Mouse (Mus musculus) megakaryocyte, adult 5-6 weeks (primary cell): Measurements from ENCODE around the gene Gm28048. TPM values are rescaled to one million over a fixed set of nuclear protein-coding genes. Genes with fewer than 3 reads are reported as not detected.

Experiments used
- ATAC-seq: 2 replicates; pipeline ENCODE4 v1.8.0; 2016; ENCODE audit warnings: mild to moderate bottlenecking, inconsistent platforms; ENCODE audit not compliant: poor library complexity, severe bottlenecking
- total RNA-seq, 2 experiments: library from RNA; stranded (forward) in 1 of 2; stranded (reverse) in 1 of 2; fragments of 153-499, 151-499 nt in 1 of 2; fragments of 221-1000, 200-1000 nt in 1 of 2; gene quantifications; 2 replicates each; pipeline versions ENCODE4 v1.2.3 to v1.2.4; 2015 to 2017

The Gm28048 gene
- total RNA-seq, 2 experiments from 2014 or later = 31.5 to 62.6 TPM

DNA sequence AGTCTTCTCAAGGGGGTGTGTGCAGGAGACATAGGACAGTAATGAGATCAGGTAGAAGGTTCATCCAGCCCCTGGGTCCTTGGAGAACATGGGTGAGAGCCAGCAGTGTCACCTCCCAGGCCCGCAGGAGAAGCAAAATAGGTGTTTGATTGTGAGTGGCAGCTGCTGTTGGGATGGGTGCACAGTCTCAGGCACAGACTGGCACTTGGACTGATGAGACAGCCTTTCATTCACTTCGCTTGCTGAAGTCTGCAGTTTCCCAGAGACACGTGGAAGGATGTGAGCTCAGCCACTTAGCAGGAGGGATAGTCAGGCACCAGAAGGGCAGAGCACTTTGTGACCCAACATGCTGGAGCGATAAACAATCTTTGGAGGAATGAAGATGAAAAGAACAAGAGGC is 118.3 kb downstream of the Gm28048 start:
- ATAC-seq = no peak

GRCm38 (mm10) chr11:22861315-22861714 is 120.6 kb downstream of the Gm28048 start:
- no peak for ATAC-seq

- ATAC-seq = peak; percentile 20
Observed at GRCm38 (mm10) chr11:22860335-22861227, 121.3 kb downstream of the Gm28048 start, which contains the start of gene B3gnt2. Gene B3gnt2 (minus strand): TSS chr11:22860961.

GRCm38 (mm10) chr11:22859633-22860334 is 122.1 kb downstream of the Gm28048 start:
- ATAC-seq = peak; percentile 63

DNA sequence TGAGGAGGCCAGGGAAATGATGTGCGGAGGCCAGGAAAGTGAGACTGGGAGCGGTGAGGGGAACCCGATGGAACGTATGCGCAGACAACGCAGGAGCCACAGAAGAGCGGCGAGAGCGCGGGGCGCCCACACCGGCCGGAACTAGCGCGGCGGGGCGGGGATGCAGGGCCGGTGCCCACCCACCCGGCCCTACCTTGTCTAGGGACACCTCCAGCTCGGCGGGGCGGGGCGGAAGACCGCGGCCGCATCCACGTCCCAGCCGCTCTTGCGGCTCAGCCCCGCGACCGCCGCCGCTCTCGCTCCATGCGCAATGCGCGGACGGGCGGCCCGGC is 122.6 kb downstream of the Gm28048 start:
- no peak for ATAC-seq

DNA sequence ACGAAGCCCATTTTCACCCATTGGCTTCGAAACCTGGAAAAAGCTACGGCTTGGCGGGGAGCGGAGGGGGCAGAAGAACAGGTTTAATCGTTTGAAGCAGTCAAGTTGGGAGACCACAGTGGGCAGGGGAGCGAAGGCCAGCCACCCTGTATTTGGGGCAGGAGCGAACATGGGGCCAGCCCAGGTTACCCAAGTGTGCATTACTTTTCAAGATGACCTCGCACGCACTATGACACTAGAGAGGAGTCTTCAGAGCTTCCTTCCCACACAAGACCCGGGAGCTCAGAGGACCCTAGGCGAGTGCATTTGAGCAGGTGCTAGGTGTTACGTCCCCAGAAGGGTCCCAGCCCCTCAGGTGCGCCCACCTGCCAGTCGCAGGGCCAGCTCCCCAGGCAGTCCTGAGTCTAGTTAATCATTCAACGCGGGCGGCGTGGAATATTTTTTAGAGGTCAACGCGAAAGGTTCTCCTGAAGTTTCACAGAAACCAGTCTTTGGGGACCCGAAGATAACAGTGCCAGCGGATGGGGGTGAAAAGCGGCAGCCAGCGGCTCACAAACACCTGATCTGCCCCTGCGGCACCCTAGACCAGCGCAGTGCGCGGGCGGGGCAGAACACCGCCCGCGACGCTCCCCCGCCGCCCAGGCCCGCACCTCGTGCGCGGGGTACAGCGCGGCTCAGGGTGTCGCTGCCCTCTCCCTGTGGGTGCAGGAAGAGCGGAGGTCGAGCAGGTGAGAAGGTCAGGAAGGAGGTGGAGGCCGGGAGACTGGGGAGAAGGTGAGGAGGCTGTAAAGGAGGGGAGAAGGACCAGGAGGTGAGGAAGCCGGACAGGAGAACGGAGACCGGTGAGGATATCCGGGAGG is 123.2 kb downstream of the Gm28048 start:
- peak; percentile 16 for ATAC-seq

GRCm38 (mm10) chr11:22857705-22858440 is 124.0 kb downstream of the Gm28048 start:
- ATAC-seq = peak; percentile 41

DNA sequence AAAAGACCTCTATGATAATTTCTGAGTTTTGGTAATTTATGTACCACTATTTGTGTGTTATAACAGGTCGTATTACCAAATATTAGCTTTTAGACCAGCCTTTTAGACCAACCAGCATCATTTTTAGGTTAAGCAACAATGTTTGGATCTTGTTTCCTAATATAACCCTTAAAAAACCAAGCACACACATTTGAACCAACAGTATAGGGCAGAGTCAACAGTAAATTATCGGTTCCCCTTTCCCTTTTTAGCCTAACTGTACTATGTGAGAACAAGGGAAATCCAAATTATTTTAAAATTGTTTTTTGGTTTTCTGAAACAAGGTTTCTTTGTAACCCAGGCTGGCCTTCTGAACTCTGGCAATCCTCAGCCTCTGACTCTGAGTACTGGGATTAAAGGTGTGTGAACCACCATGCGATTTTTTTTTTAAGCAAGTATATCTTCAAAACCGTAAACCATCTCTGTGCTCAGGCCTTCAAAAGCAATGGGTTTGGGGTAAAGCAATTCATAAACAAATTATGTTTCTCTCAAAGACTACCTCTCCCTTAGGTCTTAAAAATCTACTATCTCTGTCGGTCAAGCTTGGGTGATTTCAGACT is 124.7 kb downstream of the Gm28048 start:
- ATAC-seq = no peak

DNA sequence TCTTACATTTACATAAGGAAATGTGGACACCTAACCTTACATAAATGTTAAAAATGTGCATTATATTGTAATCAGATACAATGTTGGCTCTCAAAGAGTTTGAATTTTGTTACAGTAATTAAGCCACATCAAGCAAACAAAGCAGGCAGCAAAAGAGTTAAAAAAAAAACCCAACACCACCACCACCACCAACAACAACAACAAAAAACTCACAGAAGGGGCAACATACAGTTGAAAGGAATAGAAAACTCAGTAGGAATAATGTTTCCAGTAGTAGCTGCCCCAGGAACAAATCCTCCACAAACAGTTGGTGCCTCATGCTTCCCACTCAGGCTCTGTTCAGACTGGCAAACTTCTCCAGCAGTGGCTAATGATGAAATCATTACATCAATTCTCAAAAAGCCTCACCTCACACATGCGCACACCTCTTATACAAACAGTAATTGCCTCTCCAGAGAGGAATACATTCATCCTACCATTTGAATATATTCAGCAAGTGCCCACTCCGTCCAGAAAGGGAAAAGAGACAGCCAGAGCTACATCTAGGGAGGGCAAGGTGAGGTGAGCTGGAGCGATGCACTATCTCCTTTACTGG is 125.4 kb downstream of the Gm28048 start:
- ATAC-seq = no peak

DNA sequence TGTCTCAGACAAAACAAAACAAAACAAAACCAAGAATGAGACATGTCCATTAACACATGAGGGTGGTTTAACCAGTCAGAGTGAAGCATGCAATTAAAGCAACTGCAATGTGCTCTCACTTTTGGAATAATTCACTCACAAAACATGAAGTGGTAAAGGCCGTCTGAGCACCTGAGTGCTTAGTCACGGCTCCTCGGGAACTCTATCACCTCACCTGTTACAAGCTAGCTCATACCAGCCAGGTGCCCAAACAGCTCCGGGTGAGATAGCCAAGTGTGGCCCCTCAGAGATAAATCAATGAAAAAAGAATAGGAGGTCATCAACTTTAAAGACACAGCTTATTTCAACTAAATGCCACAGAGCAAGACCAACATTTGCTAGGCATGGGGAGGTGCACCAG is 127.3 kb downstream of the Gm28048 start:
- ATAC-seq = no peak

GRCm38 (mm10) chr11:22853477-22854157 is 128.3 kb downstream of the Gm28048 start:
- ATAC-seq = peak; percentile 25

- ATAC-seq = no peak
Observed at GRCm38 (mm10) chr11:22852510-22852909, 129.4 kb downstream of the Gm28048 start.

- peak; percentile 48 for ATAC-seq
Observed at GRCm38 (mm10) chr11:22851416-22851815, 130.5 kb downstream of the Gm28048 start.

DNA sequence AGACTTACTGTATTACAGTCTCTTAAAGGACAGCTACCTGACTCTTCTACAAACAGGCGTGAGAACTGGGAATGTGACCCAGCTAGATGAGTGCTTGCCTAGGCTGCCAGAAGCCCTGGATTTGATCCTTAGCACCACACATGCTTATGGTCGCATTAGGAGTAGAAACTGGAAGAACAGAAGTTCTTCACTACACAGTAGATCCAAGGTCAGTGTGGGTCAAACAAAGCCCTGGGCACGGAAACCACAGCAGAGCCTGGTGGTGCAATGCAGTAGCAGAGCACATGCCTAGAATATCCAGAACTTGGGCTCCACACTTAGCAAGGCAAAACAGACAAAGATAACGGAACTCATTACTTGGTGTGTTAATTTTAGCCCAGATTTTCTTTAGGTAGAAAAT is 131.8 kb downstream of the Gm28048 start:
- ATAC-seq = peak; percentile 53

DNA sequence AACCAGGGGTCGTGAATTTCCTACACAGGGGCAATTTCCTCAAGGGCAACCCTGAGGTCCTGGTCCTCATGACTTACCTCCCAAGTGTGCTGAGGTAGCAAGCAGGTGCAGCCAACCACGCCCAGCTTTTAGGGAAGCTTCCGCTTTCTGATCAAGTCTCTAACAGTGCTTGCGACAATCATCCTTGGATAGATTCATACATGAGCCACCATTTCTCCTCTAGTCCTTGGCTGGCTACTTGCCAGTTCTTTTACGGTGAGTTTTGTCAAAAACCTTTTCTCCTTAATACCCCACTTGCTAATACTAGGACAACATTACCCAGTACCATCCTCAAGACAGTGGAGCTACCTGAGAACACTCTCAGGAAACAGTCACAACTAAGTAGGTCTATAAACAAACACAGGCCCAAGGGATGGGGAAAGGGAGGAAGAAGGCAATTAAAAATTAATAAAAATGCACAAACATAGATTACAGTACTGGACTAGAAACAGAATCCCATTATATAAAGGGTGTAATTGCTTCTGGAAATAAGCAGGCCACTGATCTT is 133.2 kb downstream of the Gm28048 start:
- peak; percentile 41 for ATAC-seq

DNA sequence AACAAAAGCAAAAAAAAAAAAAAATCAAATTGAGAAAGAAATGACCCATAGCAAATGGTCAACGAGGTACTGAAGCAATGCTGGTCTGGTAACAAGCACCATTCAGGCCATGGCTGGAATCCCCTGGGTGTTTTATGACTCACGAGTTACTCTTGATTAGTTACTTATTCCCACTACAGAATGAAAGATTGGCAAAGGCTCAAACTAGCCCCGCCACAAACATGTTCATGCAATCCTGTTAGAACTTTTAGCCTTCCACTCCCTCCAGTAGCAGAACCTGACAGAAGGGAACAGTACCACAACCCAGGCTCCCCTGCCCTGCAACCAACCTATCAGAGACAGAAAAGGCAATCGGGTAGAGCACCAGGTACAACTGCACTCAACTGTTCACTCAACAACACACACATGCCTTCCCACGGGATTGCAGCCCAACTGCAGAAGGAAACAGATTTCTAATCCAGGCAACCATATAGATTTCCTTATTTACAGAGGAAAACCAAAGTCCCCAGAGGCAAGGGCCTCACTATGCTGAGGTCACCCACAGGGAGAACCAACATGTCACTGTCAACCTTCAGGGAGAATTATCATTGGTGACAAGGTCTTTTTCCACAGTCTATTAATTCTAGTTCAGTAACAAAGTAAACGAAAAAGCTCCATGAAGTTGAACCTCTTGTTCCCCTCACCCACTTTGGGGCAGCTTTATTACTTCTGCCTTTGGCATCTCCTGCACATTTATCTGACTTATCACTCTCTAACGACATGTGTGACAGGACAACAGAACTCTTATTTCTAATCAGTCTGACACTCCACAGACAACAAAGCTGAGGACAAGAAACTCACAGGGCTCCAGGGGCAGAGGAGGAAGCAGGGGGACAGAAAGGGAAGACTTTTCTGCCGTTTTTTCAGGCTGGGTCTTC is 133.9 kb downstream of the Gm28048 start:
- ATAC-seq = no peak

- no peak for ATAC-seq
Observed at GRCm38 (mm10) chr11:22846960-22847731, 134.7 kb downstream of the Gm28048 start.
